Mouse (Mus musculus): Measurements from ENCODE around the gene 4930522H14Rik. TPM values are rescaled to one million over a fixed set of nuclear protein-coding genes. Genes with fewer than 3 reads are reported as not detected.

The 4930522H14Rik gene
- total and polyA plus RNA-seq, 3 experiments = not detected

Other genes starting within 250 kb of the 4930522H14Rik start
- gene Ttc39a, start 124.7 kb downstream of the 4930522H14Rik start, total RNA-seq (2012; rRNA removed) = 1.8 and 2.8 TPM in 2 replicates
- 1 to 10 TPM in 1 of 2 experiments, not detected in 1; 4.2 TPM for gene Ttc39a, start 124.7 kb downstream of the 4930522H14Rik start, polyA plus RNA-seq (2012; ENCODE audit: insufficient read depth in 1 of 2, insufficient read length in 2 of 2, low read depth in 1 of 2, low replicate concordance in 2 of 2, missing spikeins in 1 of 2)
- gene Rnf11, start 46.6 kb downstream of the 4930522H14Rik start, total RNA-seq (2012; rRNA removed) = 7.9 and 8.7 TPM in 2 replicates
- 1 to 10 TPM in 1 of 2 experiments, not detected in 1; 8.6 TPM for gene Rnf11, start 46.6 kb downstream of the 4930522H14Rik start, polyA plus RNA-seq (2012; ENCODE audit: insufficient read depth in 1 of 2, insufficient read length in 2 of 2, low read depth in 1 of 2, low replicate concordance in 2 of 2, missing spikeins in 1 of 2)
- gene Cdkn2c, start 135.9 kb upstream of the 4930522H14Rik start, total RNA-seq (2012; rRNA removed) = 18.6 and 21.0 TPM in 2 replicates
- 10 to 100 TPM in 1 of 2 experiments, not detected in 1; 26.8 TPM for gene Cdkn2c, start 135.9 kb upstream of the 4930522H14Rik start, polyA plus RNA-seq (2012; ENCODE audit: insufficient read depth in 1 of 2, insufficient read length in 2 of 2, low read depth in 1 of 2, low replicate concordance in 2 of 2, missing spikeins in 1 of 2)
- gene Faf1, start 145.3 kb upstream of the 4930522H14Rik start, total RNA-seq (2012; rRNA removed) = 37.6 and 39.2 TPM in 2 replicates
- gene Faf1, start 145.3 kb upstream of the 4930522H14Rik start, polyA plus RNA-seq (2012; ENCODE audit: insufficient read depth in 1 of 2, insufficient read length in 2 of 2, low read depth in 1 of 2, low replicate concordance in 2 of 2, missing spikeins in 1 of 2) = 10 to 100 TPM in 1 of 2 experiments, not detected in 1; 36.5 TPM